In the genomic region with DNA sequence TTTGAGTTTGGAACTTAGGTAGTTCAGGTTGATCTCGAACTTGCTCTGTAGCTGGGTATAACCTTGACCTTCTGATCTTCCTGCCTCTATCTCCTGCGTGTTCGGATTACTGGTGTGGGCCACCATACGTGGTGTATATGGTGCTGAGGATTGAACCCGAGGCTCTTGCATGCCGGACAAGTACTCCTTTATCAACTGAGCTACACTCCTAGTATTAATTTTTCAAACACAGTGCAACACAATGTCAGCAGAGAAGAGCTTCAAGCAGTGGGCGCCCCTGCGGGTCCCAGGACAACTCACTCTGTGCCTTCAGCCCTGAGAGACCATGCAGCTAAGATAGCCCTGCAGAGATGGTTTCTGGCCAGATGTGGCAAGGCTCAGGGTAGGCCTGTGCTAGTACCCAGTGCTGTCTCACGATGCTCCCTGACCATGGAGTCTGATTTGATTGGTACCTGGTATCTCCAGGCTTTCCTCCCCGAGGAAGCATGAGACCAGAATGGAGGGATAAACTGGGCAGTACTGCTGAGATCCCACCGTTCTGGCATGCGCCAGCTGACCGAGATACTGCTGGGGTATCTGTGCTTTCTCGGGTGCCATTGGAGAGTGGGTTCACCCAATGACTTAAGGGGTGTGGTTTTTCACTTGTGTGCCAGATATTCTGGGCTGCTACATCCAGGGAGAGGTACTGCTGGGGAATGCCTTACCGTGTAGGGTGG, we compare ENCODE assay signal across 27 mouse cellular contexts. TPM values are rescaled to one million over a fixed set of nuclear protein-coding genes. Genes with fewer than 3 reads are reported as not detected.
DNase-seq lines count a peak whose midpoint lies in the region; ATAC-seq and TF ChIP-seq lines count a peak whose summit lies in the region.
"Had no signal": no experiment of that assay in that cellular context is flagged by ENCODE, and none has a peak within 500 bp of the region (broad histone marks: within the 10 kb centered on the region; RNA-seq: fewer than 3 reads in every experiment).

No protein-coding gene starts in this region.

- no peak for TF ChIP-seq POLR2A in liver, adult 2 months (IDR thresholded peaks at IDR 0.05; ENCODE audit: extremely low read depth, insufficient read depth, low read length)
- no peak for TF ChIP-seq POLR2A in lung, adult 2 months (IDR thresholded peaks at IDR 0.05; ENCODE audit: borderline replicate concordance, extremely low read depth, low read depth, low read length)
- TF ChIP-seq POLR2A in bone marrow macrophage, adult 2 months (IDR thresholded peaks at IDR 0.05; ENCODE audit: borderline replicate concordance, low read depth, low read length): no peak
- TF ChIP-seq POLR2A in small intestine, adult 2 months (IDR thresholded peaks at IDR 0.05; ENCODE audit: low read depth, low read length): no peak

- peaks cover 3% of the 10 kb centered on the region; the same call in 1 of the 2 replicates for H3K4me1 ChIP-seq in liver, adult 2 months (ENCODE audit: control insufficient read depth, insufficient read depth, low read length)
- H3K4me1 ChIP-seq in liver, embryonic 11.5 days (replicated peaks; ENCODE audit: control insufficient read depth, insufficient read depth, low read length): peaks cover 10% of the 10 kb centered on the region
- peaks cover 27% of the 10 kb centered on the region for H3K4me1 ChIP-seq in lung, postnatal 0 days (ENCODE audit: insufficient read depth, low read depth, low read length)
- H3K4me1 ChIP-seq in lung, adult 2 months (ENCODE audit: control insufficient read depth, insufficient read depth, low read length): peaks cover 7% of the 10 kb centered on the region
- H3K4me1 ChIP-seq in bone marrow macrophage, adult 2 months (ENCODE audit: control insufficient read depth, insufficient read depth, low read length): peaks cover 68% of the 10 kb centered on the region
- H3K4me1 ChIP-seq in small intestine, adult 2 months (ENCODE audit: control insufficient read depth, insufficient read depth, insufficient read length, low read length): peaks cover 49% of the 10 kb centered on the region
- H3K4me1 ChIP-seq in hindbrain, embryonic 10.5 days (replicated peaks): peaks cover 25% of the 10 kb centered on the region

- peak overlapping the region; percentile 19 for H3K27ac ChIP-seq in liver, adult 2 months (replicated peaks; ENCODE audit: insufficient read depth, low read depth, low read length)
- H3K27ac ChIP-seq in liver, embryonic 11.5 days (ENCODE audit: low read depth, low read length): no peak overlapping the region
- H3K27ac ChIP-seq in lung, postnatal 0 days (ENCODE audit: low read length): 0 out of 2 replicates have a peak overlapping the region, but pooled peaks have one; percentile 26
- H3K27ac ChIP-seq in bone marrow macrophage, adult 2 months (ENCODE audit: insufficient read depth, low read depth, low read length): peak overlapping the region; percentile 96
- H3K27ac ChIP-seq in small intestine, adult 2 months (ENCODE audit: insufficient read depth, low read depth, low read length): peak overlapping the region; percentile 51
- H3K27ac ChIP-seq in hindbrain, embryonic 10.5 days: no peak overlapping the region
- H3K27ac ChIP-seq: embryonic facial prominence, embryonic 12.5 days; gastrocnemius, adult 2 months; heart, embryonic 13.5 days; hindbrain, postnatal 0 days; liver, embryonic 14.5 days; neural tube, embryonic 12.5 days had no signal

- no peak for ATAC-seq in liver, embryonic 11.5 days (replicated peaks; ENCODE audit: low FRiP score)
- ATAC-seq in lung, postnatal 0 days: no peak
- ATAC-seq: CD4-positive, CD25-positive, alpha-beta regulatory T cell, adult 4 months; forebrain, embryonic 16.5 days; hindbrain, postnatal 0 days had no signal

- H3K36me3 ChIP-seq in liver, adult 2 months (ENCODE audit: control insufficient read depth, insufficient read depth, low read length): no peaks in the 10 kb centered on the region
- H3K36me3 ChIP-seq in liver, embryonic 11.5 days (ENCODE audit: control insufficient read depth, insufficient read depth, low read length): no peaks in the 10 kb centered on the region
- H3K36me3 ChIP-seq in lung, postnatal 0 days (ENCODE audit: insufficient read depth, low read length): 0 out of 2 replicates have a peak, but pooled peaks cover 4% of the 10 kb centered on the region
- peaks cover 71% of the 10 kb centered on the region for H3K36me3 ChIP-seq in small intestine, adult 2 months (ENCODE audit: control insufficient read depth, insufficient read depth, low read length)
- H3K36me3 ChIP-seq in hindbrain, embryonic 10.5 days: peaks cover 2% of the 10 kb centered on the region; the same call in 1 of the 2 replicates
- H3K36me3 ChIP-seq: embryonic facial prominence, embryonic 12.5 days; heart, embryonic 13.5 days; neural tube, embryonic 12.5 days had no signal

- no peak overlapping the region for H3K4me2 ChIP-seq in liver, embryonic 11.5 days
- H3K4me2 ChIP-seq in lung, postnatal 0 days (replicated peaks; ENCODE audit: low read depth, low read length): no peak overlapping the region
- H3K4me2 ChIP-seq: embryonic facial prominence, embryonic 12.5 days; heart, embryonic 13.5 days; midbrain, embryonic 11.5 days; neural tube, embryonic 12.5 days had no signal

- no peak for DNase-seq in liver, adult 2 months (ENCODE audit: extremely low read depth, low read depth, low spot score)
- DNase-seq in liver, embryonic 11.5 days (ENCODE audit: low spot score): no peak
- DNase-seq in lung, postnatal 0 days (ENCODE audit: low spot score): no peak
- DNase-seq in lung, adult 2 months: no peak
- no peak for DNase-seq in kidney, postnatal 4 days
- DNase-seq in hindbrain, embryonic 10.5 days (ENCODE audit: low spot score): no peak
- DNase-seq: adrenal gland, postnatal 14 days; cerebellum, adult 8-10 months; cerebellum, postnatal 25 days; embryo, embryonic 11 days; gastrocnemius, adult 2 months; heart, postnatal 10 days; kidney, adult 11 months; kidney, postnatal 14 days; right cerebral cortex, adult 18-20 months; thymus, postnatal 25 days had no signal

- WGBS in liver, adult 2 months: 88% methylated on average over 15 of the region's 15 CpGs
- 79% methylated on average over 15 of the region's 15 CpGs for WGBS in liver, embryonic 11.5 days
- WGBS in lung, postnatal 0 days: 87% methylated on average over 15 of the region's 15 CpGs
- WGBS in lung, adult 2 months: 89% methylated on average over 15 of the region's 15 CpGs
- WGBS in small intestine, adult 2 months: 68% methylated on average over 15 of the region's 15 CpGs
- 91% methylated on average over 15 of the region's 15 CpGs for WGBS in hindbrain, embryonic 10.5 days

- no peaks in the 10 kb centered on the region for H3K9me3 ChIP-seq in liver, embryonic 11.5 days (ENCODE audit: control insufficient read depth, low read length)
- no peaks in the 10 kb centered on the region for H3K9me3 ChIP-seq in lung, postnatal 0 days (ENCODE audit: low read length)
- no peaks in the 10 kb centered on the region for H3K9me3 ChIP-seq in hindbrain, embryonic 10.5 days
- H3K9me3 ChIP-seq: embryonic facial prominence, embryonic 12.5 days; heart, embryonic 13.5 days; neural tube, embryonic 12.5 days had no signal

- no peaks in the 10 kb centered on the region for H3K27me3 ChIP-seq in liver, adult 2 months (ENCODE audit: control insufficient read depth, insufficient read depth, low read length)
- peaks cover 21% of the 10 kb centered on the region for H3K27me3 ChIP-seq in liver, embryonic 11.5 days (replicated peaks; ENCODE audit: control insufficient read depth, insufficient read depth, low read length)
- H3K27me3 ChIP-seq in lung, postnatal 0 days (replicated peaks; ENCODE audit: insufficient read depth, low read length): no peaks in the 10 kb centered on the region
- no peaks in the 10 kb centered on the region for H3K27me3 ChIP-seq in small intestine, adult 2 months (ENCODE audit: control insufficient read depth, insufficient read depth, low read length)
- H3K27me3 ChIP-seq in hindbrain, embryonic 10.5 days (ENCODE audit: insufficient read depth, poor library complexity, severe bottlenecking): peaks cover 69% of the 10 kb centered on the region

- no peak for TF ChIP-seq EP300 in lung, postnatal 0 days (IDR thresholded peaks at IDR 0.05)

- TF ChIP-seq CTCF in liver, adult 2 months (IDR thresholded peaks at IDR 0.05; ENCODE audit: low read depth, low read length): no peak
- no peak for TF ChIP-seq CTCF in lung, postnatal 0 days (IDR thresholded peaks at IDR 0.05)
- TF ChIP-seq CTCF in lung, adult 2 months (IDR thresholded peaks at IDR 0.05; ENCODE audit: insufficient read depth, low read length): no peak
- TF ChIP-seq CTCF in bone marrow macrophage, adult 2 months (IDR thresholded peaks at IDR 0.05; ENCODE audit: low read depth, low read length): no peak; the same call in 1 of the 2 replicates
- TF ChIP-seq CTCF in small intestine, adult 2 months (IDR thresholded peaks at IDR 0.05; ENCODE audit: extremely low read depth, insufficient read length, insufficient replicate concordance, low read depth, low read length): no peak

- H3K79me2 ChIP-seq in liver, adult 2 months (ENCODE audit: control insufficient read depth, insufficient read depth, low read length): no peaks in the 10 kb centered on the region

- no peak overlapping the region for H3K4me3 ChIP-seq in liver, adult 2 months (ENCODE audit: insufficient read depth, low read depth, low read length)
- no peak overlapping the region for H3K4me3 ChIP-seq in liver, embryonic 11.5 days (ENCODE audit: low read depth, low read length)
- H3K4me3 ChIP-seq in lung, postnatal 0 days (ENCODE audit: low read depth, low read length): no peak overlapping the region
- no peak overlapping the region for H3K4me3 ChIP-seq in lung, adult 2 months (replicated peaks; ENCODE audit: extremely low read depth, low read depth, low read length)
- peak overlapping the region; percentile 12; the same call in 1 of the 2 replicates for H3K4me3 ChIP-seq in bone marrow macrophage, adult 2 months (ENCODE audit: insufficient read depth, low read length)
- no peak overlapping the region; the same call in 1 of the 2 replicates for H3K4me3 ChIP-seq in small intestine, adult 2 months (ENCODE audit: low read depth, low read length)
- no peak overlapping the region for H3K4me3 ChIP-seq in hindbrain, embryonic 10.5 days
- H3K4me3 ChIP-seq: embryonic facial prominence, embryonic 12.5 days; gastrocnemius, adult 2 months; heart, embryonic 13.5 days; myocyte; neural tube, embryonic 12.5 days had no signal

- H3K9ac ChIP-seq in liver, adult 2 months (ENCODE audit: low read depth, low read length): 0 out of 2 replicates have a peak overlapping the region, but pooled peaks have one; percentile 12
- H3K9ac ChIP-seq in liver, embryonic 11.5 days (ENCODE audit: low read depth, low read length): no peak overlapping the region
- H3K9ac ChIP-seq in lung, postnatal 0 days (replicated peaks; ENCODE audit: low read depth): no peak overlapping the region
- H3K9ac ChIP-seq: embryonic facial prominence, embryonic 12.5 days; heart, embryonic 13.5 days; liver, embryonic 14.5 days; neural tube, embryonic 12.5 days had no signal

RNA-seq across cellular contexts. Expression of a gene that starts 5.8 kb away (rescaled TPM):
- 5.5 and 7.6 TPM in 2 replicates for total RNA-seq in liver, adult 2 months (2014; rRNA removed)
- 3.3 and 7.0 TPM in 2 replicates for polyA plus RNA-seq in liver, adult 2 months (2012; rRNA removed)
- polyA plus RNA-seq in liver, embryonic 11.5 days (2014; fragmentation: Nextera tagmentation; extraction: Ambion mirVana): 10.5 and 12.3 TPM in 2 replicates
- 36.0 and 36.4 TPM in 2 replicates for polyA plus RNA-seq in lung, postnatal 0 days (2015; fragmentation: Nextera tagmentation; extraction: Ambion mirVana)
- polyA plus RNA-seq in lung, adult 2 months (2012; rRNA removed): 38.6 and 44.7 TPM in 2 replicates
- 157 and 163 TPM in 2 replicates for polyA plus RNA-seq in bone marrow macrophage, adult 2 months (2012; ENCODE audit: insufficient read depth, insufficient read length, missing spikeins)
- 48.7 and 124 TPM in 2 replicates for polyA plus RNA-seq in small intestine, adult 2 months (2012; rRNA removed)
- polyA plus RNA-seq in hindbrain, embryonic 10.5 days (2016; fragmentation: Nextera tagmentation; extraction: Ambion mirVana): 5.4 and 6.3 TPM in 2 replicates
- polyA plus RNA-seq: myocyte had no signal

Comparison
In these comparisons a context has a peak if more than half of its experiments do, and no peak if none do; other contexts are left out.
1. H3K27ac ChIP-seq: peak in liver, adult 2 months (single experiment), lung, postnatal 0 days (single experiment), bone marrow macrophage, adult 2 months (single experiment) and small intestine, adult 2 months (single experiment); none in liver, embryonic 11.5 days (single experiment) and hindbrain, embryonic 10.5 days (single experiment).